Mouse (Mus musculus): ENCODE data around the gene Trmt10c.
A peak's percentile ranks its signal among the peaks of the same experiment; 100 is the strongest.

Trmt10c gene

GRCm38 (mm10) chr16:56038090-56038489 lies 471 bp upstream of the Trmt10c start:
- DNase-seq, result no peak

GRCm38 (mm10) chr16:56036501-56036900 lies 1.1 kb downstream of the Trmt10c start:
- no peak for DNase-seq

- DNase-seq, result no peak
These were observed 3.1 kb downstream of the Trmt10c start for GRCm38 (mm10) chr16:56034566-56034965.

- peak; percentile 97 to 98 for DNase-seq
These were observed 7.9 kb downstream of the Trmt10c start, which contains the start of gene Pcnp for GRCm38 (mm10) chr16:56029661-56030082. TSS of gene Pcnp (minus strand) at chr16:56029739.

GRCm38 (mm10) chr16:56028722-56029551 lies 8.7 kb downstream of the Trmt10c start:
- peak in 1 of 2 experiments; percentile 74 for DNase-seq

- DNase-seq, result no peak
These were observed 9.6 kb downstream of the Trmt10c start for GRCm38 (mm10) chr16:56027854-56028629.

GRCm38 (mm10) chr16:56019660-56020059 lies 18.0 kb downstream of the Trmt10c start:
- no peak for DNase-seq

- no peak for DNase-seq
These were observed 23.5 kb downstream of the Trmt10c start for GRCm38 (mm10) chr16:56014076-56014475.

GRCm38 (mm10) chr16:56012789-56013743 lies 24.6 kb downstream of the Trmt10c start:
- DNase-seq, result no peak

- no peak for DNase-seq
These were observed 28.8 kb downstream of the Trmt10c start for GRCm38 (mm10) chr16:56008862-56009261.

GRCm38 (mm10) chr16:56006798-56007197 lies 30.8 kb downstream of the Trmt10c start:
- no peak for DNase-seq

GRCm38 (mm10) chr16:55994235-55994634 lies 43.4 kb downstream of the Trmt10c start:
- no peak for DNase-seq

- no peak for DNase-seq
These were observed 47.3 kb downstream of the Trmt10c start for GRCm38 (mm10) chr16:55990311-55990710.

- DNase-seq, result no peak
These were observed 51.6 kb downstream of the Trmt10c start for GRCm38 (mm10) chr16:55986001-55986400.

Data from cerebellum, postnatal 25 days (tissue).